Mouse (Mus musculus): ENCODE measurements around the gene Slc6a1.

GRCm38 (mm10) chr6:114266273-114266672 is 16.2 kb upstream of the Slc6a1 start:
- TF ChIP-seq POLR2A (IDR thresholded peaks at IDR 0.05; ENCODE audit: extremely low read depth, insufficient read depth, low read length) (no peak), CTCF (IDR thresholded peaks at IDR 0.05; ENCODE audit: low read depth, low read length) (no peak)

Measured in liver, adult 2 months (tissue).